Mouse (Mus musculus) kidney, embryonic 14.5 days (tissue): ENCODE results near the gene Plcb2. TPM values are rescaled to one million over a fixed set of nuclear protein-coding genes. Genes with fewer than 3 reads are reported as not detected.

Experiments used
- ATAC-seq: fragments of 200-750 bp; cut with Nextera tagmentation; 2 replicates; pipeline ENCODE4 v1.8.0; 2017; ENCODE audit warnings: moderate number of reproducible peaks, mild to moderate bottlenecking, moderate TSS enrichment, moderate library complexity; ENCODE audit not compliant: low FRiP score, low TSS enrichment
- H3K27ac ChIP-seq: fragments of 300-500 bp; sonication (generic); 2 replicates; pipeline ENCODE4 v1.5.1; 2014; ENCODE audit warnings: low read depth, mild to moderate bottlenecking, low read length, moderate library complexity, mixed read lengths
- H3K27me3 ChIP-seq: fragments of 300-500 bp; sonication (generic); 2 replicates; pipeline ENCODE4 v1.6.1; 2014; ENCODE audit warnings: mild to moderate bottlenecking, low read length; ENCODE audit not compliant: control insufficient read depth, insufficient read depth
- H3K36me3 ChIP-seq: fragments of 300-500 bp; sonication (generic); 2 replicates; pipeline ENCODE4 v1.6.1; 2014; ENCODE audit warnings: low read length, mixed read lengths; ENCODE audit not compliant: control insufficient read depth, insufficient read depth
- H3K4me1 ChIP-seq: fragments of 300-500 bp; sonication (generic); 2 replicates; pipeline ENCODE4 v1.6.1; 2014; ENCODE audit warnings: low read length, mixed read lengths; ENCODE audit not compliant: control insufficient read depth, insufficient read depth
- H3K4me2 ChIP-seq: fragments of 300-500 bp; sonication (generic); replicated peaks from 2 replicates; pipeline ENCODE4 v1.6.1; 2014; ENCODE audit warnings: low read depth, mild to moderate bottlenecking, low read length
- H3K4me3 ChIP-seq: fragments of 300-500 bp; sonication (generic); 2 replicates; pipeline ENCODE4 v1.5.1; 2014; ENCODE audit warnings: mild to moderate bottlenecking, low read length
- H3K9ac ChIP-seq: fragments of 300-500 bp; sonication (generic); 2 replicates; pipeline ENCODE4 v1.6.1; 2014; ENCODE audit warnings: low read depth, mild to moderate bottlenecking, low read length, moderate library complexity
- H3K9me3 ChIP-seq: fragments of 300-500 bp; sonication (generic); 2 replicates; pipeline ENCODE4 v1.6.1; 2016; ENCODE audit warnings: low read length; ENCODE audit not compliant: control insufficient read depth
- WGBS: fragments of 180-500 bp; shearing (Covaris S2); extraction: QIAGEN DNeasy Blood & Tissue Kit; methylation state at CpG from one replicate; pipeline ENCODE4 v1.1.7; 2014; 5-methylcytosine and 5-hydroxymethylcytosine counted together
- polyA plus RNA-seq: library from polyadenylated mRNA; unstranded; fragments of >200 nt; fragmentation: Nextera tagmentation; extraction: Ambion mirVana; gene quantifications from 2 replicates; pipeline ENCODE4 v1.2.1, GENCODE M21; 2014

Gene Plcb2
- polyA plus RNA-seq, 1 experiment from 2014 or later = 1.7 TPM

DNA sequence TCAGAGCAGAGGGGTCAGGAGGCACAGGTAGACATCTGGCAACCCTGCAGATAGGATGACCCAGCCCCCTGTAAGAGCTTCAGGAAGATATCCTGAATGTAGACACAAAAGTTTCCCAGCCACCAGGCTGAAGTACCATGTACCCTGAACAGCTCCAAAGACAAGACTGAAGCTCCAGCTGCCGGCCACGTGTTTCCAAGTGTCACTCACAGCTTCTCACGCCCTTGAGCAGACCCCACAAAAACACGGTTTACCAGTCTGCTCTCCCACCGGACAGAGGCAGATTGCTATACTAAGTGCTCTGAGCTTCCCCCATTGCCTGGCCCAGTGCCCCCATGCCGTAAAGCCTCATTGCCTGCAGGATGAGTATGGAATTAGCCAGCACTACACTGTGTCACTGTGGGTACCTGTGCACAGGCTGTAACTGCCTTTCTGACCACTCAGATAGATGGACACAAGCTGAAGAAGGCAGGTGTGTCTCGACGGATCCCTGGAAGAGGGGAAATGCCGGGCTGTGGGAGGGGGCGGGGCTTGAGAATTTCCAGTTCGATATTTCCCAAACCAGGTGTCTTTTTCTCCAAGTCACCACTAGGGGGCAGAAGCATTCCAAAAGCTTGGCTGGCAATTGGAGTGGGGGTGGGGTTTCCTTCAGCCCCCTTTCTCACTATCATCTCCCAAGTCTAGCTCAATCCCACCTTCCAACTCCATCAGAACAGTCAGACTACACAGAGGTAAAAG lies 36.0 kb upstream of the Plcb2 start:
- Histone ChIP-seq H3K4me3 (no peak overlapping the region), H3K27me3 (no peaks in the 10 kb centered on the region), H3K4me2 (no peak overlapping the region), H3K4me1 (peaks cover 22% of the 10 kb centered on the region), H3K9ac (no peak overlapping the region), H3K36me3 (no peaks in the 10 kb centered on the region), H3K27ac (no peak overlapping the region), H3K9me3 (no peaks in the 10 kb centered on the region)
- 19% methylated on average over 11 of the region's 11 CpGs for WGBS
- no peak for ATAC-seq

DNA sequence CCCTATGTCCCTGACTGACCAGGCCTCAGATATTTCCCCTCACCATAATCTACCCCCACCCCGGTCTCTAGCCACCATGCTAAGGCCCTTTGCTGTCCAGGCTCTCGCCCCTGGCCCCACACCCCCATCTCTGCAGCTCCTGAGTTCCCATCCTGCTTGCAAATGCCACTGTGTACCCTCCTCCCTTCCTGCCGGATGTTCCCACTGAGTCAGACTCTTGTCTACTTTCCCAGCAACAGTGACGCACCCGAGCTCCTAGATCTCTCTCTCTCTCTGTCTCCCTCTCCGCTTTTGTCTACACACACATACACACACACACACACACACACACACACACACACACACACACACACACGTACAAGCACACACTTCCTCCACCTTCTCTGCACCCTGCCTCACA lies 35.2 kb upstream of the Plcb2 start:
- WGBS = 64% methylated on average over 7 of the region's 7 CpGs
- no peak overlapping the region for H3K4me2 ChIP-seq
- peaks cover 22% of the 10 kb centered on the region for H3K4me1 ChIP-seq
- H3K27ac ChIP-seq = 0 out of 2 replicates have a peak overlapping the region, but pooled peaks have one; percentile 74
- 0 out of 2 replicates have a peak, but pooled peaks cover 2% of the 10 kb centered on the region for H3K27me3 ChIP-seq
- no peak overlapping the region for H3K4me3 ChIP-seq
- no peaks in the 10 kb centered on the region for H3K9me3 ChIP-seq
- H3K36me3 ChIP-seq = no peaks in the 10 kb centered on the region
- H3K9ac ChIP-seq = no peak overlapping the region
- ATAC-seq = no peak

DNA sequence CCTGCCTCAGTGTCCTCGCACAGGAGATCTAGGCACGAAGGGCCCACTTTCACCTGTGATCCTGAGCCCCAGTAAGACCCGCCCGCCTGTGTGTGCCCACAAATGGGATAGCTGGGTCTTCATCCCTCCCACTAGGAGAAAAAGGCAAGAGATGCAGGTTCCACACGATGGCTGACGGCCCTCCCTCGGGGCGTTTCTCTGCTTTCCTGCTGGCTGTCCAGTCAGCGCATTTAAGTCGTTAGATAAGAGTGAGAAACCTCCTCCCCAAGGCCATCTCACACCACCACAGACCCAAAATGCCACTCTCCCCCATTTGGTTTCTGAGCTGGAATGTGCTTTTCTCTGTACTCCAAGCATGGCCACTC lies 34.5 kb upstream of the Plcb2 start:
- 10% methylated on average over 10 of the region's 10 CpGs for WGBS
- no peaks in the 10 kb centered on the region for H3K9me3 ChIP-seq
- H3K4me1 ChIP-seq = peaks cover 22% of the 10 kb centered on the region
- ATAC-seq = no peak
- peak overlapping the region; percentile 50; the same call in 1 of the 2 replicates for H3K9ac ChIP-seq
- peak overlapping the region; percentile 74 for H3K27ac ChIP-seq
- H3K36me3 ChIP-seq = no peaks in the 10 kb centered on the region
- peak overlapping the region; percentile 15 for H3K4me3 ChIP-seq
- H3K4me2 ChIP-seq = peak overlapping the region; percentile 44
- peaks cover 3% of the 10 kb centered on the region; the same call in 1 of the 2 replicates for H3K27me3 ChIP-seq

DNA sequence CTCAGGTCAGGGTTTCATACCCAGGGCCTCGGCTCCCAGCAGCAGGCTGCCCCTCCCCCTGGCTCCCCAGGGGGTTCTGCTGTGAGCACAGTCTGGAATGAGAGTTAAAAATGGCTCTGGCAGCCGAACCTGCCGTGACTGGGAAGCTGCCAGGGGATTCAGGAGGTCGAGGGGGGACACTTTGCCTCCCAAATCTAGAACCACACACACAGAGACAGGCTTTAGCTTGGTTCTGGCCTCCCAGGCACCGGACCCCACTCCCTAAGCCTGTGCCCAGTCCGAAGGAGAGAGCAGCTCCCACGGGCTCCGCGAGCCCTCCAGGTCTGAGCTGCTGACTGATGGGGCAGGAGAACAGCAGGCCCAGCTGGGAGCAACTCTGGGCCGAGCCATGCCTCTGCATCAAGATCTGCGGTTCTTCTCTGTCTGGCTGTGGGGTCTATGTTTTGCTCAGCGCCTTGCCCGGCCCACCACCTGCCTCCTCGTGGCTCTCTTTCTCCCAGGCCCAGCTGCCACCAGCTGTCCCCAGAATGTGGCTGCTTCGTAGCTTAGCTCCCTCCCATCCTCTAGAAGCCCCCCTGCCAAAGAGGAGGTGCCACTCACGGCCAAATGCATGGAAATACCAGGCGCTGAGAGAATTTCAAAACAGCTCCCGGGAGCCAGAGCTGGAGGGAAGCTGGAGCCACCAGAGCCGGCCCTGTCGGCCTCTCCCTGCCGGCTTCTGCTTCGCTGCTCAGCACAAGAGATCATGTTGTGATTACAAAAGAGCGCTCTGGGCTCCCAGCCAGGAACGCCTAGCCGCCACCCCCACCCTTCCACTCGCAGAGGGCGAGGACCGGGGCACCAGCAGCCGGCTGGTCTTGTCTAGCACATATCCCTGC lies 33.9 kb upstream of the Plcb2 start, which contains the start of gene Ccdc9b:
Gene Ccdc9b, minus strand, starts transcription at position 756 of the 878 bp plus-strand sequence.
- ATAC-seq = peak; percentile 79
- peak within 1 kb of the TSS; percentile 44 for H3K4me2 ChIP-seq

DNA sequence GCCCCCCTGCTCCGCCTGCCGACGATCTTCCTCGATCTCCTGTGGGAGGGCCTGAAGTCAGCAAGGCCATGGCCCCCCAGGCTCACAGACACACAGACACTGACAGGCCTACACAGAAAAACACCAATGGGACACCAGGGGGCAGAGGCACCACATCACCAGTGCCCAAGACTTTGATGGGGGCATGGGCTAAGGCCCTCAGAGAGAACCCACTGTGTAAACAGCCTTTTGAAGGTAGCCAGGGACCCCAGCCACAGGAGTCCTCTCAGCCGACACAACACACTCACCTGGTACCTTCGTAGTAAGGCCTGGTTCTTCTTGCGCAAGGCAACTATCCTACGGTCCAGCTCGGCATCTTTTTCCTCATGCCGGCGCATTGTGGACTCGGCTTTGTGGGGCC lies 33.1 kb upstream of the Plcb2 start:
- peaks cover 5% of the 10 kb centered on the region; the same call in 1 of the 2 replicates for H3K27me3 ChIP-seq
- ATAC-seq = no peak
- WGBS = 85% methylated on average over 12 of the region's 12 CpGs
- peaks cover 22% of the 10 kb centered on the region for H3K4me1 ChIP-seq
- H3K4me3 ChIP-seq = no peak overlapping the region
- peak overlapping the region; percentile 50; the same call in 1 of the 2 replicates for H3K9ac ChIP-seq
- peak overlapping the region; percentile 44 for H3K4me2 ChIP-seq
- no peaks in the 10 kb centered on the region for H3K36me3 ChIP-seq
- H3K9me3 ChIP-seq = no peaks in the 10 kb centered on the region
- H3K27ac ChIP-seq = peak overlapping the region; percentile 74; the same call in 1 of the 2 replicates

More for the DNA sequence above, 33.9 kb upstream of the Plcb2 start, which contains the start of gene Ccdc9b:
- peaks cover 22% of the 10 kb centered on the region for H3K4me1 ChIP-seq
- H3K27ac ChIP-seq = peak within 1 kb of the TSS; percentile 74
- H3K9me3 ChIP-seq = no peaks in the 10 kb centered on the region
- peak within 1 kb of the TSS; percentile 50 for H3K9ac ChIP-seq
- WGBS = 7% methylated on average over 29 of the region's 29 CpGs
- H3K4me3 ChIP-seq = peak within 1 kb of the TSS; percentile 15
- peaks cover 5% of the 10 kb centered on the region; the same call in 1 of the 2 replicates for H3K27me3 ChIP-seq
- H3K36me3 ChIP-seq = no peaks in the 10 kb centered on the region

DNA sequence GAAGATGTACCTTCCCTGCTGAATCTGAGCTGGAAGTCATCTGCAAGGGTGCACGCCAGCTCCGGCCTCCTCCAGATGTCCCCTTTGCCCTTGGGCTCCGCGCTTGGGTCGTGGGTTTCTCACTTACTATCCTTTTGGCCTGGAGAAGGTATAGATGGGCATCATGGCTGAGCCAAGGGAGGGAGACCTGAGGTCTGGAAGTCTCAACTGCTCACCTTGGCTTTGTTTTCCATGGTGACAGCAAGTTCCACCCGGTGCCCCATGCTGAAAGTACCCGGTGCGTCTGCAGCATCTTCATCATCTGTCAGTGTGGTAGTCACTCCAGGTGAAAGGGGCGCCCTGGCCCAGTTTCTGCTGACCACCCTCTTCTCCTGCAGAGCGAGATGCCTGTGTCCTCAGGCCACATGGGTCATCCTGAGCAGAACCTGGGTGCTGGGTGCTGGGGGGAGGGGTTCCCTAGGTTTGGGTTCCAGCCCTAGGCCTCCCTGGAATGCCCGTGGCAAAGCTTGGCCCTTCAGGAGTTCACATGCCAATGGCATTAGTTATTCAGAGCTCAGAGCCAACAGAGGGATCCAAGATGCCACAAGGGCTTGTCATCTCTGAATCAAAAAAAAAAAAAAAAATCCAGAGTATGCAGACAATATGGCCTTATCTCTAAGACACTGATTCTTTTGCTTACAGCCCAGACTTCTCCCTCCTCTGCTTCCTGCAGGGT lies 32.2 kb upstream of the Plcb2 start:
- WGBS = 84% methylated on average over 11 of the region's 11 CpGs

DNA sequence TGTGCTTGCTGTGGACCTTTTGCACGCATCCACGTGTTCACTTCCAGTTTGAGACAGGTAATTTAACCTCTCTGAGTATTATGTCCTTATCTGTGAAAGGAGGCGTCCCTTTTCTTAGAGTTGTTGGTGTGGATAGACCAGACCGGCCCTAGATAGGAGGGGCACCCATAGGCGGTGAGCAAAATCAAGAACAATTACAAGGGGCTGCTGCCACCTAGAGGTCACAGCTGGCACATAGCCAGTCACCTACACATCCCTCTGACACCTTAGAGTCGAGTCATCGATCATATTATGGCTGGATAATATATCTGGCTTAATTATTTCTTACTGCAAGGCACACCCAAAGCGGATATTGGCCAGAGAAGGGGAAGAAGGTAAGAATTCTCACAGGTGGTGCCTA lies 31.6 kb upstream of the Plcb2 start:
- peaks cover 22% of the 10 kb centered on the region for H3K4me1 ChIP-seq
- H3K27me3 ChIP-seq = peaks cover 5% of the 10 kb centered on the region; the same call in 1 of the 2 replicates
- no peak for ATAC-seq
- H3K4me3 ChIP-seq = no peak overlapping the region
- H3K9ac ChIP-seq = no peak overlapping the region
- no peaks in the 10 kb centered on the region for H3K36me3 ChIP-seq
- H3K27ac ChIP-seq = no peak overlapping the region
- H3K4me2 ChIP-seq = no peak overlapping the region
- H3K9me3 ChIP-seq = no peaks in the 10 kb centered on the region
- 13% methylated on average over 8 of the region's 8 CpGs for WGBS

More for the DNA sequence above, 32.2 kb upstream of the Plcb2 start:
- no peaks in the 10 kb centered on the region for H3K36me3 ChIP-seq
- H3K9me3 ChIP-seq = no peaks in the 10 kb centered on the region
- H3K4me1 ChIP-seq = peaks cover 22% of the 10 kb centered on the region
- ATAC-seq = no peak
- no peak overlapping the region for H3K4me3 ChIP-seq
- H3K27ac ChIP-seq = no peak overlapping the region
- H3K27me3 ChIP-seq = peaks cover 5% of the 10 kb centered on the region; the same call in 1 of the 2 replicates
- H3K9ac ChIP-seq = no peak overlapping the region
- H3K4me2 ChIP-seq = no peak overlapping the region

DNA sequence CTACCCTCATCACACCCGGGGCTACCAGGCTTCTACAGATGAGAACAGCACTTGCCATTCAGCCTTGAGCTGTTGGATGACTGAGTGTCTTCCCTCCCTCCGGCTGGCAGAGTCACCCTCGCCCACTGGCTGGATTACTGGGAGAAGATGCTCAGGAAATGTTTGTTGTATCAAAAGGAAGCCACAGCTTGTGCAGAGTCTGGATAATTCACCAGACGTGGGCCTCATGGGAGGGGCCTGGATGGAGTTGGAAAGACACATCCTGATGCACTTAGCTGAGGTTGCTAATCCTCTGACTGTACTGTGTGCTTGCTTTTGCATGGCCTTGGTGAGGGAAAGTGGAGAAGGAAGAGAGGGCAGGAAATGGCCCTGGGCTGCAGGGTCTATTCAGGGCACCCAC lies 27.9 kb upstream of the Plcb2 start:
- Histone ChIP-seq H3K4me2 (no peak overlapping the region), H3K27ac (no peak overlapping the region), H3K36me3 (no peaks in the 10 kb centered on the region), H3K27me3 (peaks cover 5% of the 10 kb centered on the region; the same call in 1 of the 2 replicates), H3K4me3 (no peak overlapping the region), H3K9me3 (no peaks in the 10 kb centered on the region), H3K9ac (no peak overlapping the region), H3K4me1 (0 out of 2 replicates have a peak, but pooled peaks cover 4% of the 10 kb centered on the region)
- ATAC-seq = no peak
- 78% methylated on average over 4 of the region's 4 CpGs for WGBS
